Comparison of ENCODE assay signal across 7 mouse cellular contexts in the genomic region with DNA sequence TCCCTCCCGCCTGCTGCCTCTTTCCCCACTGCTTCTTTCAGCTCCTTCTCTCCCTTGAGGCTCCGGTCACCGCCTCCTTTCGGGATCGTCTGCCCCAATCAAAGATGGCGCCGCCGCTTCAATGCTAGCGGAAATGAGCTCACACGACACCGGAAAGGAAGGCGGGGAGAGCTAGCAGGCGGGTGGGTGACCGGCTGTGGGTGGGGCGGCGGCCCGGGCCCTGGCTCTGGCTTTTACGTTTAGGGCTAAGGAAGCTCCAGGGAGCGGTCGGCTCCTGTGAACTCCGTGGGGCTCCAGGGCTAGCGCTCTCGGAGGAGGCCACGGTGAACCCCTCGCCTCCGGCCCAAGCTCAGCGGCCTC. TPM values are rescaled to one million over a fixed set of nuclear protein-coding genes. Genes with fewer than 3 reads are reported as not detected.
DNase-seq lines count a peak whose midpoint lies in the region; ATAC-seq lines count a peak whose summit lies in the region.

A gene (plus strand): TSS at position 171 of the 360 bp plus-strand sequence.

- under 1% methylated on average over 27 of the region's 27 CpGs for WGBS in intestine, embryonic 16.5 days
- under 1% methylated on average over 27 of the region's 27 CpGs for WGBS in midbrain, embryonic 11.5 days

- no peaks in the 10 kb centered on the region for H3K36me3 ChIP-seq in intestine, embryonic 16.5 days (ENCODE audit: control insufficient read depth, insufficient read depth, low read length)
- H3K36me3 ChIP-seq in midbrain, embryonic 11.5 days (ENCODE audit: control insufficient read depth, insufficient read depth, low read length): no peaks in the 10 kb centered on the region

- H3K27me3 ChIP-seq in intestine, embryonic 16.5 days (replicated peaks; ENCODE audit: control insufficient read depth, insufficient read depth, low read length): no peaks in the 10 kb centered on the region
- H3K27me3 ChIP-seq in midbrain, embryonic 11.5 days (ENCODE audit: control insufficient read depth, insufficient read depth, low read length): no peaks in the 10 kb centered on the region

- peak; percentile 98 for DNase-seq in adrenal gland, adult 2 months
- peak; percentile 88 for DNase-seq in embryo, embryonic 11.5 days (ENCODE audit: low read depth, low spot score)
- DNase-seq in gastrocnemius, postnatal 4 days (ENCODE audit: low spot score in 2 of 2): peak; percentile 90 to 97
- peak; percentile 95 to 96 for DNase-seq in left cerebral cortex, postnatal 36 days (ENCODE audit: low spot score in 2 of 2)
- peak; percentile 99 for DNase-seq in midbrain, embryonic 11.5 days (ENCODE audit: low spot score, missing footprints)
- peak; percentile 92 for DNase-seq in skeletal muscle tissue, adult 2 months (ENCODE audit: low read depth, low spot score)

- H3K4me2 ChIP-seq in intestine, embryonic 16.5 days (ENCODE audit: low read depth, low read length): peak within 1 kb of the TSS; percentile 83
- H3K4me2 ChIP-seq in midbrain, embryonic 11.5 days: peak within 1 kb of the TSS; percentile 75

- no peaks in the 10 kb centered on the region for H3K9me3 ChIP-seq in intestine, embryonic 16.5 days (ENCODE audit: control insufficient read depth, low read length)
- H3K9me3 ChIP-seq in midbrain, embryonic 11.5 days (ENCODE audit: control insufficient read depth, low read length): no peaks in the 10 kb centered on the region

- peaks cover 9% of the 10 kb centered on the region; the same call in 1 of the 2 replicates for H3K4me1 ChIP-seq in intestine, embryonic 16.5 days (ENCODE audit: control insufficient read depth, insufficient read depth, low read length)
- peaks cover 12% of the 10 kb centered on the region for H3K4me1 ChIP-seq in midbrain, embryonic 11.5 days (ENCODE audit: control insufficient read depth, insufficient read depth, low read length)

- H3K27ac ChIP-seq in intestine, embryonic 16.5 days (ENCODE audit: low read length): peak within 1 kb of the TSS; percentile 93
- H3K27ac ChIP-seq in midbrain, embryonic 11.5 days (ENCODE audit: low read depth, low read length): peak within 1 kb of the TSS; percentile 73

- peak; percentile 95 for ATAC-seq in intestine, embryonic 16.5 days
- peak; percentile 97 for ATAC-seq in midbrain, embryonic 11.5 days (ENCODE audit: low FRiP score)

- H3K9ac ChIP-seq in intestine, embryonic 16.5 days (ENCODE audit: low read depth, low read length): peak within 1 kb of the TSS; percentile 94
- peak within 1 kb of the TSS; percentile 97 for H3K9ac ChIP-seq in midbrain, embryonic 11.5 days (ENCODE audit: low read length)

- intact Hi-C loops in left cerebral cortex, postnatal 36 days (cut with DNase I): loop anchor here (10.0 kb wide), 1 partner anchor 200 kb away; a partner anchor contains a TSS

- H3K4me3 ChIP-seq in intestine, embryonic 16.5 days (ENCODE audit: low read length): peak within 1 kb of the TSS; percentile 86
- H3K4me3 ChIP-seq in midbrain, embryonic 11.5 days (ENCODE audit: low read depth, low read length): peak within 1 kb of the TSS; percentile 95

RNA-seq across cellular contexts. Expression of the gene that starts here (rescaled TPM):
- total RNA-seq in adrenal gland, adult 2 months (2021): 10 to 100 TPM; 37.9 to 43.7 TPM
- 14.0 and 16.4 TPM in 2 replicates for polyA plus RNA-seq in adrenal gland, adult 2 months (2012; rRNA removed)
- total RNA-seq in gastrocnemius, postnatal 4 days (2021): 10 to 100 TPM; 17.8 to 20.2 TPM
- 8.8 and 9.4 TPM in 2 replicates for polyA plus RNA-seq in intestine, embryonic 16.5 days (2015; fragmentation: Nextera tagmentation; extraction: Ambion mirVana)
- 10 to 100 TPM; 15.0 to 16.4 TPM for total RNA-seq in left cerebral cortex, postnatal 36 days (2021)
- polyA plus RNA-seq in midbrain, embryonic 11.5 days (2014; fragmentation: Nextera tagmentation; extraction: Ambion mirVana): 24.5 and 25.2 TPM in 2 replicates

Comparison
In these comparisons a context has a peak if more than half of its experiments do, and no peak if none do; other contexts are left out.
1. Peak in every context shown above with its lines: DNase-seq, ATAC-seq, H3K4me3 ChIP-seq and H3K27ac ChIP-seq.